Mouse (Mus musculus) liver, postnatal 0 days (tissue): ENCODE results near the gene Hoxa11.

Source experiments
- CTCF ChIP-seq: sonication (generic); IDR thresholded peaks from 2 replicates; pipeline ENCODE4 v1.5.1; 2016; ENCODE audit warnings: antibody characterized with exemption, low read depth
- EP300 ChIP-seq: IDR thresholded peaks from 2 replicates; pipeline ENCODE4 v1.6.1; 2016; ENCODE audit warnings: antibody characterized with exemption, low read depth, mild to moderate bottlenecking

DNA sequence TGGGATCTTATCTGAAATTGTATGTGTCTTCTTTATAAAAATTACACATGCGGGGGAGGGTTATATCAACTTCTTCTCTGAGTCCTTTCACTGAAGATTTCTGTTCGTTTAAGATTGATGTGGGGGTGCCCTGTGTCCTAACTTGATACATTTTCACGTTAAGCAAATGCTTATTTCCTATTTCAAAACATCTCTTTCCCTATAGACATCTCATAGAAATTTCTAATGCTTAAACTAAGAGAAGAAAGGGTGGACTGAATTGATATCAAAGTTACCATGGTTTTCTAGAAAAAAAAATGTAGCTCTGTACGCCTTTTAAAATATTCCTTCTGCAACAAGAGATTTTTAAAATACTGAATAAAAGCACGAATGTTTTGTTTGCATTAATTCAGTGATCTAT lies 21.6 kb upstream of the Hoxa11 start:
- no peak for TF ChIP-seq EP300
- TF ChIP-seq CTCF, result no peak
